Mouse (Mus musculus): ENCODE results near the gene Tssk3. TPM values are rescaled to one million over a fixed set of nuclear protein-coding genes. Genes with fewer than 3 reads are reported as not detected.
"Not testable (repeated sequence)": the region's sequence is repeated elsewhere in the genome, so short reads cannot be mapped to it uniquely, and the experiment has no call there.

The Tssk3 gene
- not detected in 2 replicates for polyA plus RNA-seq (2015; fragmentation: Nextera tagmentation; extraction: Ambion mirVana)

DNA sequence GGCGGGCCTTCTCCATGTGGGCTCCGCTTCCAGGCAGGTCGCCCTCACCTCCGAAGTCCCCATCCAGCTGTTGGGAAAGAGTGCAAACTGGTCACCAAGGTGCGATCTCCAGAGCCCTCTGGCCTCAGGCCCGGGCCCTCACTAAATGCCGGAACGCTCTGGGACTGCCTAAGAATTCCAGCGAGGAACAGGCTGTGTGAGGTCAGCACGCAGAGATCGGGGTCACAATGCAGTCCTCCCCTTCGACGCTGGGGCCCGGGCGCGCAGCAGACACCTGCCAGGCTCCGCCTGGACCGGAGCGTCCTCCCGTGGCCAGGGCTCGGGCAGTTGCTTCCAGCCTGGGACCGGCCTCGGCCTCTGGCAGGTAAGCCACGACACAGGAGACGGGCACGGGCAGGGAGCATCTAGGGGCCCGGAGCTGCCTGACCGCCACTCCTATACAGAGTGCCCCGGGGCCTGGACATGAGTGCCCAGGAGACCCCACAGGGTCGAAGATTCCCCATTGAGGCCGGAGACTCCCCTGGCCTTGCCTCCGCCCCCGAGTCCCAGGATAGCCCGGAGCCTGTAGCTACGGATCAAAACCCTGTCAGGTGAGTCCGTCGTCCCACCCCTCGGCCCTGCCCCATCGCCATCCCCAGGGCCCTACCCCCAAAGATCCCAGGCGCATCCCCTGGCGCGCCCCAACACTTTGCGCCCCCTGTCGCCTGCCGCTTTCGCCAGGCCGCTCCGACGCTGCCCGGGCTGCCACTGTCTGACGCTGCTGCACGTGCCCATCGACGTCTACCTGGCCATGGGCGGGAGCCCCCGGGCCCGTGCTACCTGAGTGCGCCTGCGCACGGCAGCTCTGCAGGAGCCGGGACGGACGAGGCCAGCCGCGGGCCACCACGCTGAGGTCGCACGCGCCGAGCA lies at the start of gene Tssk3, which contains the start of gene Fam229a:
Tssk3 (minus strand) TSS at position 51 of the 909 bp plus-strand sequence.
Fam229a (plus strand) TSS at position 219 of the 909 bp plus-strand sequence.
- Histone ChIP-seq H3K4me3 (peak within 1 kb of the TSS; percentile 33), H3K4me2 (peak within 1 kb of the TSS; percentile 77), H3K9ac (peak within 1 kb of the TSS; percentile 28; the same call in 1 of the 2 replicates), H3K4me1 (peaks cover 24% of the 10 kb centered on the region), H3K36me3 (peaks cover 33% of the 10 kb centered on the region), H3K27me3 (peaks cover 30% of the 10 kb centered on the region), H3K9me3 (no peaks in the 10 kb centered on the region), H3K27ac (no peak within 1 kb of the TSS)
- ATAC-seq (ENCODE audit: insufficient number of reproducible peaks, low FRiP score, low TSS enrichment, low read depth), result peak; percentile 68; the same call in 1 of the 2 replicates
- WGBS, result 4% methylated on average over 70 of the region's 70 CpGs

DNA sequence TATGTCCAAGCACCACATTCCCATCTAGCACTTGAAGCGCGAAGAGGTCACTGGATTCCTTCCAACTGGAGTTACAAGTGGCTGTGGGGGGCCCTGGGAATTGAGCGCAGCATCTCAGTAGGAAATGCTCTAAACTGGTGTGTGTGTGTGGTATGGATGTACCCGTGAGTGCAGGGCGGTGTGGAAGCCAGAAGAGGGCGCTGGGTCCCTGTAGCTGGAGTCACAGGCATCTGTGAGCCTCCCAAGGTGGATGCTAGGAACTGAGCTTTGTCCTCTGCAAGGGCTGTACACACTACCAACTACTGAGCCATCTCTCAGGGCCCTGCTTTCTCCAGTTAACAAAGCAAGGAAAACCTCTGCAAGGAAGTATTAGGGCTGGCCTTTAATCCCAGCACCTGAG lies 49.2 kb upstream of the Tssk3 start:
- Histone ChIP-seq H3K27ac (no peak overlapping the region), H3K9me3 (no peaks in the 10 kb centered on the region), H3K4me2 (no peak overlapping the region), H3K9ac (no peak overlapping the region), H3K4me1 (peaks cover 17% of the 10 kb centered on the region), H3K27me3 (no peaks in the 10 kb centered on the region), H3K4me3 (no peak overlapping the region), H3K36me3 (peaks cover 10% of the 10 kb centered on the region)
- no peak for ATAC-seq (ENCODE audit: insufficient number of reproducible peaks, low FRiP score, low TSS enrichment, low read depth)
- 90% methylated on average over 6 of the region's 6 CpGs for WGBS

DNA sequence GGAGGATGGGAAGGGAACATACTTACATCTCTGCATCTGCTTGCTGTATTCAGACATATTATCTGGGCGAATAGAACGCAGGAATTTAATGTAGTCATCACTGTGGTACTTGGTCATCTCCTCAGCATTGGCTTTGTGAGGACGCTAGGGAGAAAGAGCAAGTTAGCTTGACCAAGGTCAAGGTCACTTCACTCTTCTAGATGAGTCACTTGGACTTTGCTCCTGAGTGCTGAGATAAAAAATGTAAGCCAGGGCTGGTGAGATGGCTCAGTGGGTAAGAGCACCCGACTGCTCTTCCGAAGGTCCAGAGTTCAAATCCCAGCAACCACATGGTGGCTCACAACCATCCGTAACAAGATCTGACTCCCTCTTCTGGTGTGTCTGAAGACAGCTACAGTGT lies 38.1 kb upstream of the Tssk3 start:
- ATAC-seq (ENCODE audit: insufficient number of reproducible peaks, low FRiP score, low TSS enrichment, low read depth); H3K9ac ChIP-seq; H3K4me1 ChIP-seq; H3K4me3 ChIP-seq; H3K27me3 ChIP-seq; H3K9me3 ChIP-seq; H3K4me2 ChIP-seq; H3K27ac ChIP-seq: not testable (repeated sequence)
- 94% methylated on average over 6 of the region's 6 CpGs for WGBS
- H3K36me3 ChIP-seq, result peaks cover 80% of the 10 kb centered on the region

DNA sequence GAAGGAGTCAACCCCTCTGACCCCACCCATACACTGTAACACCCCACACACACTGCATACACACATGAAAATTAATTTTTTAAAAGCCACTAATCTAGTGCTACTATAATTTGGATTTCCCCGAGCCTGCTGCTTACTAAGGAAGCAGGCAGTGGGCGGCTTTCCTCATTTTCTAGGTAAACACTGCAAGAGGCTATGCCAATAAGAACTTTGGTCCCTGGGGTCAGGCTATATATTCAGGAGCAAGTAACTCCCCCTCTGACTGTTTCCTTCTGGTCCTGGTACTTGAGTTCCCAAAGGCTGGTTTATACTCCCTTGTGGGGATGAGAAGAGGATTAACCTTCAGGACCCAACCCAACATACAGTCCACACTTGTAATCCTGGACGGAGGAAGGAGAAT lies 35.1 kb upstream of the Tssk3 start:
- no peak overlapping the region for H3K9ac ChIP-seq
- WGBS, result 77% methylated on average over 3 of the region's 3 CpGs
- H3K36me3 ChIP-seq, result peaks cover 90% of the 10 kb centered on the region
- no peak for ATAC-seq (ENCODE audit: insufficient number of reproducible peaks, low FRiP score, low TSS enrichment, low read depth)
- no peak overlapping the region for H3K4me2 ChIP-seq
- no peak overlapping the region for H3K4me3 ChIP-seq
- no peak overlapping the region for H3K27ac ChIP-seq
- no peaks in the 10 kb centered on the region for H3K9me3 ChIP-seq
- H3K27me3 ChIP-seq, result no peaks in the 10 kb centered on the region
- no peaks in the 10 kb centered on the region for H3K4me1 ChIP-seq

DNA sequence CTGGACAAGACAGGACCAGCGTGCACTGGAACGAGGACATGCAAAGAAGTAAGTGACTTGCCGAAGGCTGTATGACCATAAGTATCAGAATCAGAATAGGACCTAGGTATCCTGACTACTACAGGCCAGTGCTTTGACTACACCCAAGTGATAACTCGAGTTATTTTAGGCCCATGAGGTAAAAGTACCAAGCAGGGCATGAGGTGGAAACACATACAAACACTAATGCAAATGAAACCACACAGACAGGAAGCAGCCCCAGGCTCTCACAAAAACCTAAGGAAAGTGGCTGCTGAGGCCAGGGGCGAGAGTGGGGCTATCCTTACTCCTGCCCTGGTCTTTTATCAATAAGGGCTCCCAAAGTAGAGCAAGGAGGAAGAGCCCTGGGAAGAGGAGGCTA lies 34.5 kb upstream of the Tssk3 start:
- no peak overlapping the region for H3K9ac ChIP-seq
- H3K27ac ChIP-seq, result no peak overlapping the region
- 92% methylated on average over 5 of the region's 5 CpGs for WGBS
- H3K36me3 ChIP-seq, result peaks cover 89% of the 10 kb centered on the region
- no peaks in the 10 kb centered on the region for H3K9me3 ChIP-seq
- no peak for ATAC-seq (ENCODE audit: insufficient number of reproducible peaks, low FRiP score, low TSS enrichment, low read depth)
- no peaks in the 10 kb centered on the region for H3K4me1 ChIP-seq
- no peaks in the 10 kb centered on the region for H3K27me3 ChIP-seq
- H3K4me3 ChIP-seq, result no peak overlapping the region
- no peak overlapping the region for H3K4me2 ChIP-seq

DNA sequence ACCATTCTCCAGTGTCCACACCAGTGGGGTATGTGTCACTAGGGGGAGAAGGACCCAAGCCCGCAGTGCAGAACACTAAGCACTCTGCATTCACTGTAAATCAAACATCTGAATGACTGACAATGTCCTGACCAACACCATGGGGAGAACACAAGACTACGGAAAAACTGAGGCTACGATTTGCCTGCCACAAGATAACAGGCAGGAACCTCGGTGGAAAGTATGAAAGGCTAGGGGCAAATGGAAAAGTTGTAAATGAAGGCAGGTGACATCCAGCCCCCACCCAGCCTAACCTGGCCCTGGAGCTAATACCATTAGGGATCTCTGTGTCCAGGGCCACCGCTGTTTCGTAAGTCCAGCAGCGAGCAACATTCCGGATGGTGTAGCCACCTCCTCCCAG lies 27.7 kb upstream of the Tssk3 start:
- peaks cover 65% of the 10 kb centered on the region for H3K36me3 ChIP-seq
- no peaks in the 10 kb centered on the region for H3K9me3 ChIP-seq
- ATAC-seq (ENCODE audit: insufficient number of reproducible peaks, low FRiP score, low TSS enrichment, low read depth), result no peak
- no peak overlapping the region for H3K27ac ChIP-seq
- no peak overlapping the region for H3K4me3 ChIP-seq
- H3K27me3 ChIP-seq, result no peaks in the 10 kb centered on the region
- H3K9ac ChIP-seq, result no peak overlapping the region
- no peak overlapping the region for H3K4me2 ChIP-seq
- peaks cover 12% of the 10 kb centered on the region for H3K4me1 ChIP-seq
- WGBS, result 88% methylated on average over 8 of the region's 8 CpGs

DNA sequence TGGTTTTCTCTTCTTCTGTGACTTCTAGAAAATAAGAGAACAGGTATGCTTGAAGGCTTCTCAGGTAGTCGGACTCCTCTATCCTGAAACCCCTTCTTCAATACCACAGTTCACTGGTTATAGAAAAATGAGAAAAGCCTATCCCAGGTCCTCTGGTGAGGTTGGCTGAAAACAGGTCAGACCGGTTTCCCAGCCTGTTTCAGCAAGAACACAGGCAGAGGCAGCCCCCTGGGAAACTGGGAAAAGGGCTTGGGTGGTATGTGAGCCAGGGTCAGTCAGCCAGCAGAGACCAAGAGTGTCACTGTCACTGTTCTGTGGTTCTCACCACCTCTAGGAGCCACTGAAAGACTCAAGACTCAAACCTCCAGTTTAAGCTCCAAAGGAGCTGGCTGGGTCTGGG lies 26.1 kb upstream of the Tssk3 start:
- no peak for ATAC-seq (ENCODE audit: insufficient number of reproducible peaks, low FRiP score, low TSS enrichment, low read depth)
- Histone ChIP-seq H3K36me3 (peaks cover 50% of the 10 kb centered on the region), H3K4me1 (peaks cover 17% of the 10 kb centered on the region), H3K9me3 (no peaks in the 10 kb centered on the region), H3K4me3 (no peak overlapping the region), H3K9ac (no peak overlapping the region), H3K27ac (peak overlapping the region; percentile 63), H3K27me3 (no peaks in the 10 kb centered on the region), H3K4me2 (no peak overlapping the region)
- 42% methylated on average over 2 of the region's 2 CpGs for WGBS

DNA sequence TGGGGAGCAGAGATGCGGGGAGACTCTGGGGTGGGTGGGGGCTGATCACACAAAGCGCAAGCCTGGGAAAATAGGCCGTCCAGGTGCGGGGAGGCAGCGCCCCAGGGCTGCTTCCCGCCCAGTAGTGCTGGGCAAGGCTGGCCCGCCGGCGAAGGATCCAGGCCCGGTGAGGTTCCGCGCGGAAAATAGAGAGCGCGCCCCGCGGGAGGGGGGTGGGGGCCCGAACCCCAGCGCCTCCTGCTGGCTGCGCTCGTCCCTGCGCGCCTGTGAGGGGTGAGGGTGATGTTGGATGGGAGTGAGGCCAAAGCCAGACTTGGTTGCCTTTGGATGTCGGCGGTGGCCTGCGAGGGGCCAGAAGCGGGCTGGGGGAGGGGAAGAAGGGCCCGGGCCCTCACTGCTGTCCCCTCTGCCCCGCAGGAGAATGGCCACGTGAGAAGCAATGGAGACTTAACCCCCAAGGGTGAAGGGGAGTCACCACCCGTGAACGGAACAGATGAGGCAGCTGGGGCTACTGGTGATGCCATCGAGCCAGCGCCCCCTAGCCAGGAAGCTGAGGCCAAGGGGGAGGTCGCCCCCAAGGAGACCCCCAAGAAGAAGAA lies 23.6 kb upstream of the Tssk3 start:
- whole genome bisulfite sequencing, result 1% methylated on average over 34 of the region's 35 CpGs
- ATAC-seq (ENCODE audit: insufficient number of reproducible peaks, low FRiP score, low TSS enrichment, low read depth), result peak; percentile 20; the same call in 1 of the 2 replicates
- Histone ChIP-seq H3K4me3 (peak overlapping the region; percentile 96), H3K36me3 (peaks cover 27% of the 10 kb centered on the region), H3K4me1 (peaks cover 28% of the 10 kb centered on the region), H3K27me3 (no peaks in the 10 kb centered on the region), H3K4me2 (peak overlapping the region; percentile 72), H3K9ac (peak overlapping the region; percentile 99), H3K9me3 (no peaks in the 10 kb centered on the region), H3K27ac (peak overlapping the region; percentile 95)

DNA sequence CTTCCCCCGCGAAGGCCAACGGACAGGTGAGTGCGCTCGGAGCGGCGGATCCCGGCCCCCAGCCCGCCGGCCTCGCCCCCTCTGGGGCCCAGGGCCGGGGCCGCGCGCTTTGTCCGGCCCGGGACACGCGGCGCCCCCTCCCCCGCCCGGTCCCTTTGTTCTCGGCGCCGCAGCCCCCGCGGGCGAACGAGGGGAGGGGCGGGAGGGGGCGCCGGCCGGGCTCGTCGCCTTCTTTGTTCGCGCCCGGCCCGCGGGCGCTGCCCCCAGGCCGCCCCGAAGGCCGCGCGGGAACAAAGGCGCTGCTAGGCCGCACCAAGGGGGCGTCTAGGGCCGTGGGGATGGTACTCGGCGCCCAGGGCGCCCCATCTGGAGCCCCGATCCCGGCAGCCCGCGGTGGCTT lies 23.1 kb upstream of the Tssk3 start:
- Histone ChIP-seq H3K4me2 (peak overlapping the region; percentile 72), H3K4me3 (peak overlapping the region; percentile 96), H3K27me3 (no peaks in the 10 kb centered on the region), H3K4me1 (peaks cover 31% of the 10 kb centered on the region), H3K9me3 (no peaks in the 10 kb centered on the region), H3K9ac (peak overlapping the region; percentile 99), H3K27ac (peak overlapping the region; percentile 95), H3K36me3 (peaks cover 24% of the 10 kb centered on the region)
- 0% methylated on average over 21 of the region's 57 CpGs for WGBS
- no peak for ATAC-seq (ENCODE audit: insufficient number of reproducible peaks, low FRiP score, low TSS enrichment, low read depth)

DNA sequence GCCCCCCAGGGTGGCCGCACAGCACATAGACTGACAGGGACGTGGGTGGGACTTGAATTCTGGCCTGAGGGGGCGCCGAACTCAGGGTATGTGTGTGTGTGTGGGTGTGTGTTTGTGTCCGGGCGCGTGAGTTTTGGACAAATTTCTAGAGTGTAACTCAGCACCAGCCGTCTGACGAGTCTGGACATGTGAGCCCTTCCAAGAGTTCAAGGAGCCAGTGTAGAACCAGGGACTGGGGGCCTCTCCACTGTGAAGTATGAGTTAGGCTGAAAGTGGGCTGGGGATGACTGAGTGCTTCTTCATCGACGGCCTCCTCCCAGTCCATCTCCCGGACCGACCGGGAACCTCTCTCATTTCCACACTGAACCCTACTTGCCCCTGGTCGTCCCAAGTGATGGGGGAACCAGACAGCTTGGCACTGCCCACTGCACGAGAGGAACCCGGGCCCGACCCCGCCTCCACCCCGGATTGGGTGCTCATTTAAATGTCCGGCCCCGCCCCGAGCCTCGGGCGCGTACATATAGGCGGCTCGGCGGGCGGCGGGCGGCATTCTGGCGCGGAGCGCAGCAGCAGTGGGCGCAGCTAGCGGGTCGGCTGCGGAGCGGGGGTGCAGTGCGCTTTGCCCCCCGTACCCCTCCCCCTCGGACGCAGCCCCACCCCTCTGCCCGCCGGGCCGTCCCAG lies 22.4 kb upstream of the Tssk3 start, which contains the start of gene Marcksl1:
Marcksl1 (plus strand) TSS at position 496 of the 682 bp plus-strand sequence.
- ATAC-seq (ENCODE audit: insufficient number of reproducible peaks, low FRiP score, low TSS enrichment, low read depth), result peak; percentile 87
- Histone ChIP-seq H3K27me3 (no peaks in the 10 kb centered on the region), H3K9me3 (no peaks in the 10 kb centered on the region), H3K4me3 (peak within 1 kb of the TSS; percentile 96), H3K9ac (peak within 1 kb of the TSS; percentile 99), H3K27ac (peak within 1 kb of the TSS; percentile 95), H3K4me2 (peak within 1 kb of the TSS; percentile 72), H3K36me3 (peaks cover 17% of the 10 kb centered on the region), H3K4me1 (peaks cover 33% of the 10 kb centered on the region)
- WGBS, result 5% methylated on average over 47 of the region's 47 CpGs

DNA sequence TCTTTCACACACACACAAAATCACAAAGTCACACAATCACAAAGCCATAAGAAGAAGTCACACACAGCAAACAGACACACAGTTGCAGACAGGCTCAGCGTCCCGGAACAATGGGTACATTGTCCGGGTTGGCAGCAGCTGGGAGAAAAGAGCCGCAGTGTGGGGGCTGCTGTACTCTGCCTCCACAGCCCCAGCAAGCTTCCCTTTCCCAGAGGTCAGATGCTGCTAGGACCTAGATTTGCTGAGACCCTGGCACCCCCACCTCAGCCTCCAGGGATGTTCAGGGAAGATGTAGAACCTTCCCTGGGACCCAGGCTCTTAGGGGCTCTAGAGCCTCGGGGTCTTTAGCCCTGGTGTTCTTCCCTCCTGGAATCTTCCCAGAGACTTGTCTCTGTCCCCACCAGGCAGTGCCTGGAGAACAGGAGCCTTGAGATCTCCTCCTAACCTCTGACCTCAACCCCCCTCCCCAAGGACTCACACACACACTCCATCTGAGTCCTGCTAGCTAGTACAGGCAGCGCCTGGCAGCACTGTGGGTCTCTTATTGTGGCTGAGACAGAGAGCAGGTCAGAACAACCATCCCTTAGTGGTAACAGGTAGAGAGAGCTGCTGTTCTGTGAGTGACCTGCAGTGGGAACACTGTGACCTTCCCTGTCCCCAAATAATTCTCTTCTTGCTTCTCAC lies 20.7 kb upstream of the Tssk3 start:
- Histone ChIP-seq H3K27ac (no peak overlapping the region), H3K9me3 (no peaks in the 10 kb centered on the region), H3K4me1 (peaks cover 36% of the 10 kb centered on the region), H3K4me2 (no peak overlapping the region), H3K9ac (no peak overlapping the region), H3K36me3 (peaks cover 3% of the 10 kb centered on the region), H3K27me3 (no peaks in the 10 kb centered on the region), H3K4me3 (no peak overlapping the region)
- 55% methylated on average over 6 of the region's 6 CpGs for WGBS
- ATAC-seq (ENCODE audit: insufficient number of reproducible peaks, low FRiP score, low TSS enrichment, low read depth), result no peak
